Mouse (Mus musculus) frontal cortex, postnatal 25 days (tissue): ENCODE results near the gene Dnase2a.

Experiments
- DNase-seq, 2 experiments: peaks; one replicate each; pipeline ENCODE4 v3.0.0; 2022; ENCODE audit warnings: low spot score in 2 of 2

The Dnase2a gene

DNA sequence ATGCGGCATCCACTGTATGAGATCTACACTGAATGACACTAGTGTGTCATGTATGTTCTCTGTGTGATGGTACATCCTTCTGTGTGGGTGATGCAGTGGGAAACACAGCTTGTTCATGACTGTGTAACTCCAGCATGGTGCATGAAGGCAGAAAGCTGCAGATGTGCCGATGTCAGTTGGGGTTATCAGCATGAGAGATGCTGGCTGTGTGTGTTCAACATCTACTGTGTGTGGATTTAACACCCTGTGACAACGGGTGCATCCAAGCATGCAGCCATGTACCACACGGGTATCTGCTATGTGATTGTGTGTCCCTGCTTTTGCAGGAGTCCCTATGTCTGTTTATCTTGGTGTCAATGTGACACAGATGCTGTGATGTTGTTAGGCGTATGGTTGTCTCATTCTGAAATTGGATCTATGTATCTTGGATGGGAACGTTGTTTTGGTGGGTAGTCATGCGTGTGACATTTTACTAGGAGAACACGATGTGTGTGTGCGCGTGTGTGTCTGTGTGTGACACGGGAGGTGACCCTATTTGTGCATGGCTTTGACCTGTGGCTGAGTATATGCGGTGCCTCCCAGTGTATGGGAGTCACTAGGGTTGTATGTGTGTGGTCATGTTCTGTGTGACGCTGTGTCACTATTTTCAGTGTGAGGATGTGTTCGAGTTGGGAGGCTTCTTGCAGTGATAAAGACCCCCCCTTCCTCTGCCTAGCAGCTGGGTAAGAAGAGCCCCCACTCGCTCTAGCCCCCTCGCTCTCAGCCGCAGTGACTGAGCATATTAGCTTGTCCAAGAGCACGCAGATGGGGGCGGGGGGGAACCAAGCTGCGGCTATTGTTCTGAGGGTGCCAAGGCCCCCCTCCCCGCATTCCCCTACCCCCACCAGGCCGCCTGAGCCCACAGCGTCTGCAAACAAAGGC lies 27.9 kb downstream of the Dnase2a start:
- no peak for DNase-seq

DNA sequence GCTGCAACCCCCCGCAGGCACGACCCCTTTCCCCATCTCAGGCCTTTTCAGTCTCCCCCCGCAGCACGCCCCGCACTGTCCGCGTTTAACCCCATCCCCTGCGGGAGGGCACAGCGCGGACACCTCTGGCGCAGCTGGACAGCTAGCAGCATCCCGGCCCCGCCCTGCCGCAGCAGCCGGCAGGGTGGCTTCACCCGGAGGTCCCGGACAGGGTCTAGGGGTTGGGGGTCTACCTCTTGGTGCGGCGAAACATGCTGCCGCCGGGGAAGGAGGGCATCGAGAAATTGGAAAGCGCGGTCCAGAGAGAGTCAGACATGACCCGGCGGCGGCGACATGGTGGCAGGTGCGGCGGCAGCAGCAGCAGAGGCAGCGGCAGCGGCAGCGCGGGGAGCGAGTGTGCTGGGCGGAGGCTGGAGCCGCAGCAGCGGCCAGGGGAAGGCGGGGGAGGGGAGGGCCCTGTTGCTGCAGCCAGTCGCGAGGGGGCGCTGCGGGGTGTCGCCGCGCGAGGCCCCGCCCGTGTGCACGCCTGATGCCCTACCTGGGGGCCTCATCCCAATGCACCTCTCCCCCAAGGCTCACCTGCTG lies 28.7 kb downstream of the Dnase2a start, which contains the start of gene Mast1:
Mast1 (minus strand) TSS at position 398 of the 585 bp plus-strand sequence.
- peak; percentile 53 to 64 for DNase-seq

DNA sequence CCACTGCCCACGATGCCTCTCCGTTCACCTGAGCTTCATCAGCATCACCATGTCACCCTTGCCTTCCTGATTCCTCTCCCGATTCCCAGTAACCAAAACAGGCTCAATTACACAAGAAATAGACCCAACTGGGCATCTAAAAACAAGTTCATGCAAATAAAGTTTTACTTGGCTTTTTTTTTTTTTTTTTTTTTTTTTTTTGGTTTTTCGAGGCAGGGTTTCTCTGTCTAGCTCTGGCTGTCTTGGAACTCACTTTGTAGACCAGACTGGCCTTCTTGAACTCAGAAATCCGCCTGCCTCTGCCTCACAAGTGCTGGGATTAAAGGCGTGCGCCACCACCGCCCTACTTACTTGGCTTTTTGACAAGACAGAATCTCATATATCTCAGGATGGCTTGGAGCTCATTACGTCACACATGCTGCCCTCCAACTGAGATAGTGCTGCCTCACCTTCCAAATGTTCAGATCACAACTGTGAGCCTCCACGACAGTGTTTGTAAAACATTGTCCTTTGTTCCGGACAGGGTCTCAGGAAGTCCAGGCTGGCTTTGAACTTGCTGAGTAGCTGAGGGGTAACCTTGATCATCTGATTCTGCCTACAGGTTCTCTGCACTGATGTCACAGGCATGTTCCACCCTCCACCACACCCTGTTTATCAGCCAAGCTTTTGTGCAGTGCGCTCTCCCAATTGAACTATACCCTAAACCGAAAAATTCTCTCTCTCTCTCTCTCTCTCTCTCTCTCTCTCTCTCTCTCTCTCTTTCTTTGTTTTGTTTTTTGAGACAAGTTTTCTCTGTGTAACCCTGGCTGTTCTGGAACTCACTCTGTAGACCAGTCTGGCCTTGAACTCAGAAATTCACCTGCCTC lies 29.5 kb downstream of the Dnase2a start:
- DNase-seq: no peak

DNA sequence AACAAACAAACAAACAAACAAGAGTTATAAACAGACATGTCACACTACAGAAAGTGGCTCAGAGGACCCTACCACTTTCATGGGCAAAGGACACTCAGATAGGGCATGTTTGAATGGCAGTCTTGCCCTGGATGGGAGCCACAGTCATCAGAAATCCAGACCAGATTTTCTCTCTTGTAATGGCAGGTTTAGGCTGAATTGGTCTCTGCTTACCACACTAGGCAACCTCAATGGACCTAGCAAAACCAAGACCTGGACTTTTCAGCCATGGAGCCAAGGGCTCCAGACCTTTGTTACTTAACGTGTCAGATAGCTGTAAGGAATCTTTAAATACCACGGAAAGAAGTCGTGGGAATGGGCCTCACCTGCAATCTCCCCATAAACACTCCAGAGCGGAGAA lies 35.3 kb downstream of the Dnase2a start:
- DNase-seq: no peak

DNA sequence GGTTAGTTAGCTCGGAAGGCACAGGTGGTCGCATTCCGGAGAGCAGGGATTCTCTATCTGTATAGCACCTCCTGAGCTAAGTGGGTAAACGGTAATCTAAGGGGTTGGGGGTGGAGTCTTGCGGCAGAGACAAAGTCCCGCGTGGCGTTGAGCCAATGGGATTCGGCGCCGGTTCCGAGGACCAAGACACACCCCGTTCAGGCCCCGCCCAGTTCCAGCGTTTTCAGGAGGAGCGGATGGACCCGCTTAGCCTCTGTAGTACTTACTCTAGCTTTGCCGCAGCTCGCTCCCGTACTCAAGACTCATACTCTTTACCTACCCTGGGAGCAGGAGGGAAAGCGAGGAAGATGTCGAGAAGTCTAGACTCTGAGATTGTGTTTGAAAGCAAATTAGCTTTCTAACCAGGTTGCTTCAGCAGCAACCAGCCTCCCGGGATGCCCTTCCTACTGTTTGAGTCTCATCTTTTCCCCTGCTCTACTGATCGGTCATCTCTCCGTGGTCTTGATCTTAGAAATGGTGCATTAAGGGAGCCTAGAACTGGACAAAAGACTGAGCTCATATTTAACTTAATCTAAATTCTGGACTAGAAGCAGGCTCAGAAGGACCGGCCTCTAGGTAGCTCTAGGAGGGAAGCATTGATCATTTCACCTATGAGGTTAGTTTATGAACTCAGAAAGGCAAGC lies 36.3 kb downstream of the Dnase2a start:
- DNase-seq: peak; percentile 30 to 46

DNA sequence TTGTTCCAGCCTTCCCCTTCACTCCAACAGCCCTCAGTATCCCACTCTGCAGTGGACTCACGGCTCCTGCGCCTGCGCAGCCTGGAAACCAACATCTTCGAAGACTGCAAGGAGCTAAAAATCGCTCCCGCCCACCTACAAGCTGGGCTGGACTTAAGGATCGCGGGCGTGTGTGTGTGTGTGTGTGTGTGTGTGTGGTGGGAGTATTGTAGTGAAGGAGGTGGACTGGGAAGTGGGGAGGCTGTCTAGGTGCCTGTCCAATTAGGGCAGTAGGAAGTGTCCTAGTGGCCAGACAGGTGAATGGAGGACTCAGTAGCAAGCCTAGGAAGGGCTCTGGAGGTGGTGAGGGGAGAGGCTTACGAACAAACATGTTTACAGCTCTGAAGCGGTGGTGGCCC lies 36.9 kb downstream of the Dnase2a start:
- DNase-seq: peak; percentile 48 to 63

DNA sequence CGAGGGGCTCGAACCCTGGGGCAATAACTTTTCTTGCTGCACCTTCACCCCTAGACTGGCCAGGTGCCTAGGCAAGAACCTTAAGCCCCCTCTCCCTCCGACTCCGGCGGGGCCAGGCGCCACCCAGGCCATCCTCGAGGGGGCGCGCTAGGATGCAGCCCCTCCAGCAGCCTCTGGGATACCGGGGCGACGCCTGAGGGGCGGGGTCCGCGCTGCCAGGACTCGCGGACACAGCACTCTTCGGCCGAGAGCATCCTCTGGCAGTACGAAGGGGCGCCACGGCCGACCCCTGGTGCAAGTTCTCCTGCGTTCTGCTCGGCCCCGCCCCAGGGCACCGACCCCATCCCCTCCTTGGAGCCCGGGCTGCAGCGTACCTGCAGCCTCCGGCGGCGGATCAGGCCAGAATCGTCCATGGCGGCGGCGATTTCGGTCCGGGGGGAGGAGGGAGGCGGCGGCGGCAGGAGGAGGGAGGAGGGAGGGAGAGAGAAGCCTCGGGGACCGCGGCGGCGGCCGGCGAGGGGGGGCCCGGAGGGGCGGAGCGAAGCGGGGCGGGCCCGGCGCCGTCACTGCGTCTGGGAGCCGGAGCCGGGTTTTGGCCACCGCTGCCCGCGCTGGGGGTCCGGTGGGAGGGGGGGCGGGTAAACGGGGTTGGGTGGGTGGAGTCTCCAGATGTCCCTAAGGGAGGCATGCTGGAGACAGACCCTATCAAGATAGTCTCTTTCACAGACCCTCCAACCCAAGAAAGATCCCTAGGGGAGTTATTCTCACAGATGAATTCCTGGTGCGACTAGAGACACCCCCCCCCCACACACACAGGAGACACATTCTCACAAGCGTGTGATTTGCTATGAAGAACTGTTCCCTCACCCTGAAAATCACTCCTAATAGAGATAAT lies 37.5 kb downstream of the Dnase2a start:
- DNase-seq: peak in 1 of 2 experiments; percentile 25

DNA sequence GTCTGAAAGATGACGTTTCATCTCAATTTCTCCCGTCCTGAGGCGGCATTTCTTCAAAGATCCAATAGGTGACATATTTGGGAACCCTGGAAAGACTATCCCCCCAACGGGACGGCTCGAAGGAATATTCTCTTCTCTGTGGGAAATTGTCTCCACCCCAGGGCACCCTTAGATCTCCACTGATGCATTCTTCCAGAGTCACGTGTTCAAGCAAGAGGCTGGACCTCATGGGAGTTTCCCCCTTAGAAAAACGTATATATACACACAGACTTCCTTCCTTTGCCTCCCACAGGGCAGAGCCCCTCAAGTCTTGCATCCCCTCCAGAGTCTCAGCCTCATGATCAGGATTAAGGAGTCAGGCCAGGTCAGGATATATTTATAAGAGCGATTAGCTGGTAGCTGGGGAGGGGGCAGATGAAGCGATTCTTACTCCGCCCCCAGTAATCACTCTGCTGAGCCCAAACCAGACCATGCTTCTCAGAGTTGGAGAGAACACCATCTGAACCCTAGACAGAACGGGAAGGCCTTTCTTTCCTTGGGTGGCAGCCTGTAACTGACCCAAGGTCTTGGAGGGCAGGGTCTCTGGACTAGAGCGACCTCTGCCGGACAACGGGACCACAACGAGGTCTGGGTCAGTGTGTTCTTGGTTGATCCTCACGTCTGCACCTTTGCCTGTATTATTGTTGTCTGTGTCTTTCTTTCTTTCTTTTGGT lies 38.3 kb downstream of the Dnase2a start, which contains the start of gene Rtbdn:
Rtbdn (plus strand) TSS at position 464 of the 713 bp plus-strand sequence.
- DNase-seq: no peak

DNA sequence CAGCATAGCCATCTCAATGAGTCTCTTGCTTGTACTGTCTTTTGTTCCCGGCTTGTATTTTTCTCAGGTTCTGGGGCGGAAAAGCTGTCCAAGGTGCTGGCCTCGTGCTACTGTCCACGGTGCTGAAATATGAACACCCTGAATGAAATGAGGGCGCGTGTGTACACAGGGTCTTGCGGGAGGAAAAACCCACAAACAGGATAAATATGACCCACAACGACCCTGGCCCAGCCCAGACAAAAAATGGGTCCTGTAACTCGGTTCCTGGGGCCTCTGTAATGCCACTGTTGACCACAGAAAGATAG lies 38.8 kb downstream of the Dnase2a start:
- no peak for DNase-seq

DNA sequence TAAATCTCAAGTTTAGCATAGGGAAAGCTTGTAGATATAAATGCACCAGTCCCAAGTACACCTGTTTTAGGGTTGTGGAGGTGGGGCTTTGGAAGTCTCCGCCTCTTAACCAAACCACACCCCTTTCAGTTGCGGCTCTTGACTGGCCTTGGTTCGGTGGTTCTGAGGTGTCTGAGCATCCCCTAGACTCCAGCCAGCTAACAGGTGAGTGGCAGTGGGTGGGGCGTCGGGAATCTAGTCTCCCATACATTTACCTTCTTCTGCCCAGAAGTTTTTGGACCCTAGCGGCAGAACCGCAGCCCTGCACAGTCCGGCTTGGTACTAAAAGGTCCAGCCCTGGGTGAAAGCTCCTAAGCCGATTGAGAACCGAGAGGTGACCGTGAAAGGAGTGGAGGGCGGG lies 41.4 kb downstream of the Dnase2a start:
- no peak for DNase-seq

DNA sequence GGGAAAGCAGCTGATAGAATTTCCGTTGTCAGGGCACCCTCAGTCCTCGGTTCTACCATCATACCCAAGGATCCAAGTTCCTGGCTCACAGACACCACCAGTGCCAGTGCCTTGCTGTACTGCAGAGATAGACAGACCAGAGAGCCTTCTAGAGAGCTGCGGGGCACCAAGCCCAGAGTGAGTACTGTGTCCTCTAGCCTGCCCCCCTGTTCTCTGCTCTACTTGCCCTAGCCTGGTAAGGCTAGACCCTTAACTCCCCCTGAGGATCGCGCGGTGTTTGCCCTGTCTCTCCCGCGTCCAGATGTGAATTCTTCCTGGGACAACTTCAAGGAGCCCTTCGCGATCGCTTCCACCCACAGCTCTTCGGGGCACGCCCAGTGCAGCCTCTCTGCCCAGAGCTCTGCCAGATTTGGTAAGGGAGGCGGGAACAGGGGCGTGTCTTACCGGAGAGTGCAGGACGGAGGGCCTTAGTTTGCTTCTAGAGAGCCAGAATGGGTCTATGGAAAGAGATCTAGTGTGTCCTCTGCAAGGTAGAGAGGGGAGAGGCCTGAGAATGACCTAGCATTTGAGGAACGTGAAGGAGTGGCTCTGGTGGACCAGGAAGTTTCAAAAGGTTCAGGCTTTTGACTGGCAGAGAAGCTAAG lies 44.4 kb downstream of the Dnase2a start:
- no peak for DNase-seq

DNA sequence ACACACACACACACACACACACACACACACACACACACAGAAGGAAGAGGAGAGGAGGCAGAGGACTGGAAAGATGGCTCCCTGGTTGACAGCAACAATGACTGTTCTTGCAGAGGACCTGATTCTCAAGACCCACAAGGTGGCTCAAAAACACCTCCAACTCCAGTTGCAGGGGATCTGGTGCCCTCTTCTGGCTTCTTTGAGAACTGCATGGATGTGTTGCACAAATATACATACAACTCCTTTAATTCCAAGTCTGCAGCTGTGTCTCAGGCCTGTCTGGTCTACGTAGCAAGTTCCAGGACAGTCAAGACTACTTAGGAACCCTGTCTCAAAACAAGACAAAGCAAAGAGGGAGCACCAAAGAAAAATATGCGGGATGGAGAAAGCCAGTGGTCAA lies 48.4 kb downstream of the Dnase2a start:
- DNase-seq: peak; percentile 54 to 68

DNA sequence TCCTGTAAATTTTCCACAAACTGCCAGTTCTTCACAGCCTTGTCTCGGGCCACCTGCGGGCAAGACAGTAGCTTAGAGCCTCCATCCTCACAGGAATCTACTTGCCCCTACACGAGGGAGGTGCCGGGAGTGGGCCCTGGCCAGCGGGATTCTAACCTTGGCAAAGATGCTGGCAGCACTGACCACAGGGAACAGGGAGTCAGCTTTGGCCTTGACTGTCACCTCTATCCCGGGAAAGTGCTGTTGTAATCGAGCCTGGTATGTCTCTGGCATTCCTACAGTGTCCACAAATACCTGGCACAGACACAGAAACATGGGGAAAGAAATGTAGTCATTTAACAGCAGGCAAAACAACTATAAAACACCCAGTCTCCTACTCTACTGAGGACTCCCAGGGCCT lies 51.5 kb downstream of the Dnase2a start:
- DNase-seq: no peak

DNA sequence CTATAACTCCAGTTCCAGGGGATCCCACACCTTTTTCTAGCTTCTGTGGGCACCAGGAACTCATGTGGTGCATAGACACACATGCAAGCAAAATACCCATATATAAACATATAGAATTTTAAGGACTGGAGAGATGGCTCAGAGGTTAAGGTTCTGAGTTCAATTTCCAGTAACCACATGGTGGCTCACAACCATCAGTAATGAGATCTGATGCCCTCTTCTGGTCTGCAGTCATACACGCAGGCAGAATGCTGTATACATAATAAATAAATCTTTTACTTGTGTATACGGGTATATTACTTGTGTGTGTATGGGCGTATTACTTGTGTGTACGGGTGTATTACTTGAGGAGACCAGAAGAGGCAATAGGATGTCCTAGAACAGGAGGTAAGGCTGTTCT lies 55.6 kb downstream of the Dnase2a start:
- no peak for DNase-seq

DNA sequence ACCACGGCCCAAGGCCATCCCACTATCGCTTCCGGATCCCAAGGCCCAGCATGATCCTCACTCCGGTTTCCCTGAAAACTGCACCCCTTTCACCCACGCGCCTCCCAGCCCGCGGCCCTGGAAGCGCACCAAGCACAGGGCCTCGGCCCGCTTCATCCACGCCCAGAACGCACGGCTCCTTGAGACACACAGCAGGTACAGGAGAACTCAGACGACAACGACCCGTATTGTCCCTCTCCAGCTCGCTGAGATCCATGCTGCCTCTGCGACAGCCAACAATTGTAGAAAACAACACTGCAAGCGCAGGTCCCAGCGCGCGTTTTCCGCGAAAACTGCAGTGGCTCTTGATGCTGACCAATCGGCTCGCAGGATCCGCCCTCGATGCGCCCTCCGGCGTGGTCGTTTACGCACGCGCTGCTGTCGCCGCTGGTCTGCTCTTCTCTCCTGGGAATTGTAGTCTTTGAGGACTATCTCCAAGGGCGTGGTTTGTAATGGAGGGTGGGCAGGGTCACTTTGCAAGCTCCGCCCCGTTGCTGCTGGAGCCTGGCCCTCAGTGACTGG lies 57.5 kb downstream of the Dnase2a start:
- peak; percentile 80 to 89 for DNase-seq

DNA sequence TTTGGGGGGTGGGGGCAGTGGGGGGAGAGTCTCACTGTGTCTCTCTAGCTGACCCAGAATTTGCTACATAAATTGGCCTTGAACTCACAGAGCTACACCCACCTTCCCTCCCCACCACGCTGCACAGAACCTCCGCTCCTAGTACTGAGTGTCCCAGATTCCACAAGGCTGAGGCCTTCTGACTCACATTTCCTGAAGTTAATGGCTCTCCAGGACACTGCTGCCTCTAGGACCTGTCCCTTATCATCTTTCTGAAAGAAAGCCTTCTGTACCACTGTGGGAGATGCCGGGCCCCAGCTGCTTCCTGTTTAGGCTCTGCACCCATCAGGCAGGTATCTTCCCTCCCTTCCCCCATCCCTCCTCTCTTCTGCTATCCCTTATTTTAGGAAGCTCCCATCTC lies 58.2 kb downstream of the Dnase2a start:
- DNase-seq: no peak

DNA sequence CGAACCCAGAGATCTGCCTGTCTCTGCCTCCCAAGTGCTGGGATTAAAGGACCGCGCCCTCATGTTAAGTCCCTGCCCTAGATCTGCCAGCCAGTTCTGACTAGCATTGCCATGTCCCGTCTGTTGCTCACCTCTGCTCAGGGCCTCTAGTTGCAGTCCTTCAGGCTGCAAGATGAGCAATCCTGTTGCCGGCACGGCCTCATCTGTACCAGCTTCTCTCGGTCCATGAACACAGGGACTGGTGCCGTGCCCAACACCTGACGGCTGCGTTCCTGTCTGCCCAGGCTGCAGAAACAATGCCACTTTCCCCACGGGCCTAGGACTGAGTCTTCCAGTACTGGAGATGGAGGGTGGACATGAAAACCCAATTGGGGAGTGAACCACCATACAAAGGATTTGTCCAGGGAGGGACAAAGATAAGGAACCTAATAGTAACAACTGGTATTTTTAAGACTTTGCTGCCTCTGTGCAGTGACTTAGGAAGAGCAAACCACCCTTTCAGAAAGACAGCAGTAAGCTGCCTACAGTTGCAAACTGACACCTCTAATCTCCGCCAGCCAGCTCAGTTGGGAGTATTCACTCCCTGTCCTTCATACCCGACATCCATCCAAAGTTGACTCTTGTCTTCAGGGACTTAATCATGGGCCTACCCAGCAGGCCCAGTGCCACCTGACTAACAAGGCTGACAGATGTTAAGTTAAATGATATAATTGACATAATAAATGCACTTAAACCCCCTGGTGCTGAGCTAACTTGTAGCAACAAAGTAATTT lies 59.4 kb downstream of the Dnase2a start:
- DNase-seq: no peak

DNA sequence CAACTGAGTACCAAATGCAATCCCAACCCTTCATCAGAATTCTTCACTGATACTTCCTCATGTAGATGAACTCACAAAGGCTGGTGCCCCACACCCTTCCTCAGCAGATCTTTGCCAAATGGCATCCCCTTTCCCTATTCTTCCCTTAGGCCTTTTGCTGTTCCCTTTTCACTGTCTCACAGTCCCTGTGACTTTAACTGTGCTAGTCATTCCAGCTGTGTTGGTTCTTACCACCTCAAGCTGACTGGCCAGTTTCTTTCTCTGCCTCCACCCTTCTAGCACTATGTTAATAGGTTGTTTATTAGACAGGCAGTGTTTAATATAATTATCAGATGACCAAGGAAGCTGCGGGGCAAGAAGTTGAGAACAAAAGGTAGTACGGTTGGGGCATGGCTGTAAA lies 60.3 kb downstream of the Dnase2a start:
- no peak for DNase-seq
